Mouse (Mus musculus) hindbrain, embryonic 14.5 days (tissue): ENCODE results near the gene March2. TPM values are rescaled to one million over a fixed set of nuclear protein-coding genes. Genes with fewer than 3 reads are reported as not detected.
A peak's percentile ranks its signal among the peaks of the same experiment; 100 is the strongest.

Experiments used
- ATAC-seq: fragments of 200-750 bp; cut with Nextera tagmentation; 2 replicates; pipeline ENCODE4 v1.8.0; 2017; ENCODE audit warnings: moderate number of reproducible peaks, mild to moderate bottlenecking, moderate TSS enrichment, moderate library complexity; ENCODE audit not compliant: low FRiP score
- DNase-seq: peaks from one replicate; pipeline ENCODE4 v3.0.0-alpha.2; 2015; ENCODE audit warnings: low spot score
- H3K27ac ChIP-seq: fragments of 300-500 bp; sonication (generic); 2 replicates; pipeline ENCODE4 v1.5.1; 2014; ENCODE audit warnings: mild to moderate bottlenecking, moderate library complexity
- H3K27me3 ChIP-seq: fragments of 300-500 bp; sonication (generic); 2 replicates; pipeline ENCODE4 v1.6.1; 2014; ENCODE audit warnings: mild to moderate bottlenecking, low read length, mixed read lengths; ENCODE audit not compliant: control insufficient read depth, insufficient read depth
- H3K36me3 ChIP-seq: fragments of 300-500 bp; sonication (generic); replicated peaks from 2 replicates; pipeline ENCODE4 v1.6.1; 2014; ENCODE audit not compliant: control insufficient read depth, insufficient read depth
- H3K4me1 ChIP-seq: fragments of 300-500 bp; sonication (generic); replicated peaks from 2 replicates; pipeline ENCODE4 v1.6.1; 2014; ENCODE audit warnings: antibody characterized with exemption, low read length, mixed read lengths; ENCODE audit not compliant: control insufficient read depth, insufficient read depth
- H3K4me2 ChIP-seq: fragments of 300-500 bp; sonication (generic); replicated peaks from 2 replicates; pipeline ENCODE4 v1.6.1; 2014; ENCODE audit warnings: mild to moderate bottlenecking, moderate library complexity
- H3K4me3 ChIP-seq: fragments of 300-500 bp; sonication (generic); replicated peaks from 2 replicates; pipeline ENCODE4 v1.5.1; 2014; ENCODE audit warnings: mild to moderate bottlenecking, low read length
- H3K9ac ChIP-seq: fragments of 300-500 bp; sonication (generic); 2 replicates; pipeline ENCODE4 v1.6.1; 2014
- H3K9me3 ChIP-seq: fragments of 300-500 bp; sonication (generic); 2 replicates; pipeline ENCODE4 v1.6.1; 2016; ENCODE audit warnings: low read length; ENCODE audit not compliant: control insufficient read depth
- WGBS: fragments of 180-500 bp; shearing (Covaris S2); extraction: QIAGEN DNeasy Blood & Tissue Kit; methylation state at CpG from one replicate; pipeline ENCODE4 v1.1.7; 2014; 5-methylcytosine and 5-hydroxymethylcytosine counted together
- polyA plus RNA-seq: library from polyadenylated mRNA; unstranded; fragments of >200 nt; fragmentation: Nextera tagmentation; extraction: Ambion mirVana; gene quantifications from 2 replicates; pipeline ENCODE4 v1.2.1, GENCODE M21; 2014

The March2 gene
- polyA plus RNA-seq, result 69.0 and 72.1 TPM in 2 replicates

DNA sequence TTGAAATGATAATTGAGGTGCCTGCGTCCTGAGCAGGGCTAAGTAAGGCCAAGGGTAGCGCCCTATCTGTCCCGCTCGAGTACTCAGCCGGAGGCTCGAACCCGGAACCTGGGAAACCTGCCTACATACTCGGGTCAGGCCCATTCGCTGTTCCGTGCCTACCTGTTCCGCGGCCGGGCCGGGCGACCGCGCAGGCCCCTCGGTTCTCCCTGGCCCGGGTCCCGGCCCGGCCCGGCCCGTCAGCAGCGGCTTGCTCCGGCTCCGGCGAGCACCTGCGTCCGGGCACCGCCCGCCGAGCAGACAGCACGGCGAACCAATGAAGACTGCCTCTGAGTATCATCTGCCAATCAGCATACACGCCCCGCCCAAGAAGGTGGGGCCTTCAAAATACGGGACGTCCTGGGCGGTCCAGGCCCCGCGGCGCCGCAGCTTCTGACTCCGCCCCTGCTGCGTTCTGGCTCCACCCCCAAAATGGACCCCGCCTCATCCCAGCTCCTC is at the start of gene March2:
March2 (minus strand) TSS at position 287 of the 498 bp plus-strand sequence.
- Histone ChIP-seq H3K4me2 (peak within 1 kb of the TSS; percentile 64), H3K27ac (no peak within 1 kb of the TSS), H3K4me3 (peak within 1 kb of the TSS; percentile 71), H3K9ac (peak within 1 kb of the TSS; percentile 73), H3K27me3 (no peaks in the 10 kb centered on the region), H3K4me1 (peaks cover 4% of the 10 kb centered on the region; the same call in 1 of the 2 replicates), H3K36me3 (no peaks in the 10 kb centered on the region), H3K9me3 (no peaks in the 10 kb centered on the region)
- peak; percentile 94 for DNase-seq
- WGBS, result under 1% methylated on average over 46 of the region's 46 CpGs
- ATAC-seq, result peak; percentile 99

DNA sequence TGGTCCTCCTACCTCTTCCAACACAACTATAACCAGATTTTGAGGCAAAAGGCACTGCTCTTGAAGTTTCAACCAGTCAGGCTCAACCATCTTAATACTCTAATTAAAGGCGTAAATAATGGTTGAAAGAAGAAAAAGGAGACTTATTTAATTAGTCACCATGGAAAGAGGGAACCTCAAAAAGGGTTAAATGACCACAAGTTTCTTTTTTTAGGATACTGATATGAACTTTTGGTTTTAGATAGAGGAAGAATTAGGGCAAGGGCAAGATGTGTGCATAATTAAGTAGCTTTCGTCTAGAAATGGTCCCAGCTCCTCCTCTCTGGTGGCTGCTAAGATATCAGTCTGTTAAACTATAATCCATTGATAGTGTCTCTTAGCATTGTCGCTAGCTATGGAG is 47.9 kb upstream of the March2 start:
- Histone ChIP-seq H3K27me3 (no peaks in the 10 kb centered on the region), H3K4me3 (no peak overlapping the region), H3K4me2 (no peak overlapping the region), H3K4me1 (no peaks in the 10 kb centered on the region), H3K9ac (no peak overlapping the region), H3K9me3 (no peaks in the 10 kb centered on the region), H3K36me3 (no peaks in the 10 kb centered on the region), H3K27ac (no peak overlapping the region)
- no peak for DNase-seq
- ATAC-seq, result no peak
- whole genome bisulfite sequencing, result 84% methylated on average over 3 of the region's 3 CpGs

DNA sequence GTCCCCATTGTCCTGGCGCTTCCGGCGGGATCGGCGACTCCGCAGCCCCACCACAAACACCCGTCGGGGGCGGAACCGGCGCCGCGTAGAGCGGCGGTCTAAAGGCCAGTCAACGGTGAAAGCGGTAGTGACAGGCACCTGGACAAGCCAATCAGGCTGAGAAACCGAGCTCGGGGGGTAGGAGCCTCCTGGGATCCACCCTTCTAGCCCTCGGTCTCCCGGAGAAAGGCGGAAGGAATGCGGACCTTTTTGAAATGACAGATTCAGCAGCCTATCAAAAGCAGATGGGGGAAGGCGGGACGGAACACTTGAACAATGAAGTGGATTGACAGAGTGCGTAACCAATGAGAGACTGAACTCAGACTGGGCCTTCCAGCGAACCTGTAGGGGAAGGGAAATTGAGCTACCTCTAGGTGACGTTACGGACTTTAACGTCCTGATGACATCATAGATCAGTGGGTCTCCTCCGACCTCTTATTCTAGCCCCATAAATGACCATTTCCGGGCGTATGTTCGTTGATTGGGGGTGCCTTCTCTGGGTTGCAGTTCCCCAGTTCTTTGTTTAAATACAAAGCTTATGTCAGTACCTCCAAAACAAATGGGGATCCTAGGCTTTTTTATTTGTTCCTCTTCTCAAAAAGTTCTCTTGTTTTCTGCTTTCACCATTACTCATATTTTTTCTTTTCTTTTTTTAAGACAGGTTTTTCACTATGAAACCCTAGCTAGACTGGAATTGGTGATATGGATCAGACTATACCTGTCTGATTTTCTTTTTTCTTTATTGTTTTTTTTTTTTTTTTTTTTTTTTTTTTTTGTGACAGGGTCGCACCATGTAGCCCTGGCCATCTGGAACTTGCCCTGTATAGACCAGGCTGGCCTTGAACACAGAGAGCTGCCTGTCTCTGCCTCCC is 42.0 kb upstream of the March2 start, which contains the start of gene Rab11b:
Rab11b (minus strand) TSS at position 276 of the 911 bp plus-strand sequence.
- peak within 1 kb of the TSS; percentile 100 for H3K9ac ChIP-seq
- DNase-seq, result peak; percentile 99
- H3K27me3 ChIP-seq, result no peaks in the 10 kb centered on the region
- peak within 1 kb of the TSS; percentile 94 for H3K4me3 ChIP-seq
- H3K4me1 ChIP-seq, result peaks cover 38% of the 10 kb centered on the region
- peak within 1 kb of the TSS; percentile 86 for H3K4me2 ChIP-seq
- H3K27ac ChIP-seq, result peak within 1 kb of the TSS; percentile 99
- 2% methylated on average over 35 of the region's 35 CpGs for WGBS
- ATAC-seq, result peak; percentile 99
- H3K9me3 ChIP-seq, result no peaks in the 10 kb centered on the region
- H3K36me3 ChIP-seq, result no peaks in the 10 kb centered on the region

GRCm38 (mm10) chr17:33759767-33760254 is 41.3 kb upstream of the March2 start:
- Histone ChIP-seq H3K4me1 (peaks cover 42% of the 10 kb centered on the region), H3K4me2 (peak overlapping the region; percentile 86), H3K27ac (peak overlapping the region; percentile 99), H3K9me3 (no peaks in the 10 kb centered on the region), H3K9ac (peak overlapping the region; percentile 100), H3K36me3 (no peaks in the 10 kb centered on the region), H3K27me3 (no peaks in the 10 kb centered on the region), H3K4me3 (peak overlapping the region; percentile 94)
- ATAC-seq (peak; percentile 81), DNase-seq (peak; percentile 73)
- 1% methylated on average over 38 of the region's 38 CpGs for WGBS

DNA sequence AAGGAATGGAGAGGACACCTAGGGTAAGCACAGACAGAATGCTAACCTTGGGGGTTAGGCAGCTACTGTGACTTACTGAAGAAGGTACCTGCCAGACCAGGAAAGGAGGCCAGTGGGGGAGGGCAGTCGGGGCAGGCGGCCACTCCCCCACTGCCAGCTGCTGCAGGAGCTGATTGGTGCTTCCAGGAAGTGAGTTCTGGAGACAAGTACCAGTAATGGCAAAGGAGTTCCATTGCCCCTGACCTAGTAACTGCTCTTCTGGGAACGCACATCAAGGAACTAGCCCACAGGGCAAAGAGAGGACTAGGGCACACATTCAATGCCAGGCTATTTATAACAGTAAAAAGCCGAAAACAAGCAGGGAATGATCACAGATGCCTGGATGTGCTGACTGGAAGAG is 38.8 kb upstream of the March2 start:
- H3K36me3 ChIP-seq, result no peaks in the 10 kb centered on the region
- peak overlapping the region; percentile 86; the same call in 1 of the 2 replicates for H3K4me2 ChIP-seq
- no peaks in the 10 kb centered on the region for H3K9me3 ChIP-seq
- H3K27me3 ChIP-seq, result no peaks in the 10 kb centered on the region
- H3K4me3 ChIP-seq, result no peak overlapping the region
- H3K4me1 ChIP-seq, result peaks cover 47% of the 10 kb centered on the region
- no peak for ATAC-seq
- 82% methylated on average over 4 of the region's 4 CpGs for WGBS
- H3K9ac ChIP-seq, result no peak overlapping the region
- no peak for DNase-seq
- no peak overlapping the region for H3K27ac ChIP-seq

GRCm38 (mm10) chr17:33756108-33756790 is 37.8 kb upstream of the March2 start:
- Histone ChIP-seq H3K9me3 (no peaks in the 10 kb centered on the region), H3K36me3 (peaks cover 4% of the 10 kb centered on the region), H3K4me2 (no peak overlapping the region), H3K27me3 (no peaks in the 10 kb centered on the region), H3K4me3 (no peak overlapping the region), H3K9ac (no peak overlapping the region), H3K27ac (peak overlapping the region; percentile 15; the same call in 1 of the 2 replicates), H3K4me1 (peaks cover 47% of the 10 kb centered on the region)
- WGBS, result 85% methylated on average over 3 of the region's 3 CpGs
- ATAC-seq, result no peak
- DNase-seq, result no peak

- peaks cover 10% of the 10 kb centered on the region for H3K36me3 ChIP-seq
- peak overlapping the region; percentile 38; the same call in 1 of the 2 replicates for H3K27ac ChIP-seq
- ATAC-seq (no peak), DNase-seq (no peak)
- no peaks in the 10 kb centered on the region for H3K9me3 ChIP-seq
- H3K4me3 ChIP-seq, result no peak overlapping the region
- 73% methylated on average over 10 of the region's 10 CpGs for WGBS
- no peaks in the 10 kb centered on the region for H3K27me3 ChIP-seq
- no peak overlapping the region; the same call in 1 of the 2 replicates for H3K4me2 ChIP-seq
- H3K4me1 ChIP-seq, result peaks cover 47% of the 10 kb centered on the region
- H3K9ac ChIP-seq, result no peak overlapping the region
Measured at GRCm38 (mm10) chr17:33755418-33756107, 37.1 kb upstream of the March2 start.

DNA sequence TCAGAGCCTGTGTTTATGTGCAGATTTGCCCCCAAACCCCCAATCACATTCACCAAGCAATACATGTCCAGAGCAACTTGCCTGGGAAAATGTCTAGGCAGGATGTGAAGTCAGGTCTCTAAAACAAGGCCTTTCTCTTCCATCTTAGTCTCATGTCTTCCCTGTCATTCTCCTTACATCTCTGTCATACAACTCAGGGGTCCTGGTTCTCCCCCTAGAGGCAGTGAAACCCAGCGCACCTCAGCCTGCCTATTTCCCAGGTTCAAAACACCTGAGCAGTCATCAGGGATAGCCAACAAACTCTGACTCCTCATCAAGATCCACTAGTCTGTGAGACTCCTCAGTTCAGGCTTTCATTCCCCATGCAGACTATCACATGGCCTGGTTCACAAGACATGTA is 36.2 kb upstream of the March2 start:
- ATAC-seq (no peak), DNase-seq (no peak)
- Histone ChIP-seq H3K27ac (no peak overlapping the region), H3K4me1 (peaks cover 47% of the 10 kb centered on the region), H3K4me3 (no peak overlapping the region), H3K9ac (no peak overlapping the region), H3K36me3 (peaks cover 18% of the 10 kb centered on the region), H3K4me2 (no peak overlapping the region), H3K27me3 (no peaks in the 10 kb centered on the region), H3K9me3 (no peaks in the 10 kb centered on the region)
- WGBS, result 56% methylated on average over 1 of the region's 1 CpGs
